Mouse (Mus musculus): ENCODE results near the gene Slc22a7. TPM values are rescaled to one million over a fixed set of nuclear protein-coding genes. Genes with fewer than 3 reads are reported as not detected.

Gene Slc22a7
- total and polyA plus RNA-seq, 2 experiments: 27.9 to 46.8 TPM

GRCm38 (mm10) chr17:46460673-46461072, 22.4 kb upstream of the Slc22a7 start:
- TF ChIP-seq POLR2A (IDR thresholded peaks at IDR 0.05; ENCODE audit: extremely low read depth, insufficient read depth, low read length) (no peak), CTCF (IDR thresholded peaks at IDR 0.05; ENCODE audit: low read depth, low read length) (no peak)
- Histone ChIP-seq H3K4me1 (ENCODE audit: control insufficient read depth, insufficient read depth, low read length) (peaks cover 16% of the 10 kb centered on the region), H3K9ac (ENCODE audit: low read depth, low read length) (peak overlapping the region; percentile 81), H3K79me2 (ENCODE audit: control insufficient read depth, insufficient read depth, low read length) (no peaks in the 10 kb centered on the region), H3K27ac (replicated peaks; ENCODE audit: insufficient read depth, low read depth, low read length) (peak overlapping the region; percentile 36), H3K36me3 (ENCODE audit: control insufficient read depth, insufficient read depth, low read length) (no peaks in the 10 kb centered on the region), H3K4me3 (ENCODE audit: insufficient read depth, low read depth, low read length) (peak overlapping the region; percentile 58), H3K27me3 (ENCODE audit: control insufficient read depth, insufficient read depth, low read length) (no peaks in the 10 kb centered on the region)
- WGBS: 2% methylated on average over 32 of the region's 32 CpGs
- DNase-seq (ENCODE audit: extremely low read depth, low read depth, low spot score): no peak

GRCm38 (mm10) chr17:46458439-46458838, 20.2 kb upstream of the Slc22a7 start:
- DNase-seq (ENCODE audit: extremely low read depth, low read depth, low spot score): no peak
- 59% methylated on average over 3 of the region's 3 CpGs for WGBS
- no peak overlapping the region for H3K4me3 ChIP-seq (ENCODE audit: insufficient read depth, low read depth, low read length)
- H3K9ac ChIP-seq (ENCODE audit: low read depth, low read length): no peak overlapping the region
- H3K36me3 ChIP-seq (ENCODE audit: control insufficient read depth, insufficient read depth, low read length): no peaks in the 10 kb centered on the region
- no peaks in the 10 kb centered on the region for H3K27me3 ChIP-seq (ENCODE audit: control insufficient read depth, insufficient read depth, low read length)
- H3K27ac ChIP-seq (replicated peaks; ENCODE audit: insufficient read depth, low read depth, low read length): no peak overlapping the region
- TF ChIP-seq CTCF (IDR thresholded peaks at IDR 0.05; ENCODE audit: low read depth, low read length): no peak
- no peak for TF ChIP-seq POLR2A (IDR thresholded peaks at IDR 0.05; ENCODE audit: extremely low read depth, insufficient read depth, low read length)
- H3K4me1 ChIP-seq (ENCODE audit: control insufficient read depth, insufficient read depth, low read length): peaks cover 29% of the 10 kb centered on the region
- H3K79me2 ChIP-seq (ENCODE audit: control insufficient read depth, insufficient read depth, low read length): no peaks in the 10 kb centered on the region

- 12% methylated on average over 10 of the region's 10 CpGs for WGBS
- no peak overlapping the region for H3K27ac ChIP-seq (replicated peaks; ENCODE audit: insufficient read depth, low read depth, low read length)
- H3K79me2 ChIP-seq (ENCODE audit: control insufficient read depth, insufficient read depth, low read length): no peaks in the 10 kb centered on the region
- DNase-seq (ENCODE audit: extremely low read depth, low read depth, low spot score): peak; percentile 79
- no peak overlapping the region for H3K9ac ChIP-seq (ENCODE audit: low read depth, low read length)
- no peaks in the 10 kb centered on the region for H3K27me3 ChIP-seq (ENCODE audit: control insufficient read depth, insufficient read depth, low read length)
- TF ChIP-seq POLR2A (IDR thresholded peaks at IDR 0.05; ENCODE audit: extremely low read depth, insufficient read depth, low read length) (no peak), CTCF (IDR thresholded peaks at IDR 0.05; ENCODE audit: low read depth, low read length) (peak; percentile 87)
- H3K4me3 ChIP-seq (ENCODE audit: insufficient read depth, low read depth, low read length): no peak overlapping the region
- H3K36me3 ChIP-seq (ENCODE audit: control insufficient read depth, insufficient read depth, low read length): no peaks in the 10 kb centered on the region
- peaks cover 26% of the 10 kb centered on the region for H3K4me1 ChIP-seq (ENCODE audit: control insufficient read depth, insufficient read depth, low read length)
These were observed 19.5 kb upstream of the Slc22a7 start for GRCm38 (mm10) chr17:46457791-46458190.

DNA sequence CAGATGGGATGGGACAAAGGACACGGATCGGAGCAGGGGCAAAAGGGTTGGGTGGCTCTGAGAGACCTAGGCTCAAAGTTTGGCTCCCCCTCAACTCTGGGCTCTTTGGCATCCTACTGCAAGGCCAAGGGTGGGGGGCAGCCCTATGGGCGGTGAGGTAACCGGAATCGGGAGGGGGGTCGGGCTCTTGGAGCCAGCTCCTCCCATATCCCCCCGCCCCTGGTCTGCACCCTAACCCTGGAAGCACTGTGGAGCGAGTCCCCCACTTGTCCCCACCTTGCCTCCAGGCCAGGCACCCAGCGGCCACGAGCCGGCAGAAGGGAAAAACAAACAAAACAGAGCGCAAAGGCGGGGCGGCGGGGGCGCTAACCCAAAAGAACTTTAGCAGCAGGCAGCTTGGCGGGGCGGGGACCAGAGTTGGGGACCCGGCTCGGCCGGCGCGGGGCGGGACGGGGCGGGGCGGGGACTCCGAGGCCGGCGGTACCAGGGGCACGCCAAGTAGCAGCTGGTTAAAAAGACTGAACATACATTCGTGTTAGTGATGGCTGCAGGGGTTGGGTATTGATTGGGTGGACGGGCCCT, 16.9 kb upstream of the Slc22a7 start:
- peak overlapping the region; percentile 39; the same call in 1 of the 2 replicates for H3K4me3 ChIP-seq (ENCODE audit: insufficient read depth, low read depth, low read length)
- peak overlapping the region; percentile 64 for H3K27ac ChIP-seq (replicated peaks; ENCODE audit: insufficient read depth, low read depth, low read length)
- 1% methylated on average over 33 of the region's 33 CpGs for WGBS
- TF ChIP-seq POLR2A (IDR thresholded peaks at IDR 0.05; ENCODE audit: extremely low read depth, insufficient read depth, low read length) (0 out of 2 replicates have a peak, but pooled peaks have one; percentile 15), CTCF (IDR thresholded peaks at IDR 0.05; ENCODE audit: low read depth, low read length) (no peak)
- peak; percentile 71 for DNase-seq (ENCODE audit: extremely low read depth, low read depth, low spot score)
- H3K27me3 ChIP-seq (ENCODE audit: control insufficient read depth, insufficient read depth, low read length): no peaks in the 10 kb centered on the region
- H3K9ac ChIP-seq (ENCODE audit: low read depth, low read length): peak overlapping the region; percentile 59
- no peaks in the 10 kb centered on the region for H3K36me3 ChIP-seq (ENCODE audit: control insufficient read depth, insufficient read depth, low read length)
- H3K79me2 ChIP-seq (ENCODE audit: control insufficient read depth, insufficient read depth, low read length): no peaks in the 10 kb centered on the region
- H3K4me1 ChIP-seq (ENCODE audit: control insufficient read depth, insufficient read depth, low read length): peaks cover 22% of the 10 kb centered on the region

- H3K27ac ChIP-seq (replicated peaks; ENCODE audit: insufficient read depth, low read depth, low read length): peak overlapping the region; percentile 65
- H3K9ac ChIP-seq (ENCODE audit: low read depth, low read length): peak overlapping the region; percentile 59; the same call in 1 of the 2 replicates
- peaks cover 22% of the 10 kb centered on the region for H3K4me1 ChIP-seq (ENCODE audit: control insufficient read depth, insufficient read depth, low read length)
- WGBS: 10% methylated on average over 9 of the region's 9 CpGs
- H3K79me2 ChIP-seq (ENCODE audit: control insufficient read depth, insufficient read depth, low read length): no peaks in the 10 kb centered on the region
- no peak overlapping the region; the same call in 1 of the 2 replicates for H3K4me3 ChIP-seq (ENCODE audit: insufficient read depth, low read depth, low read length)
- no peaks in the 10 kb centered on the region for H3K27me3 ChIP-seq (ENCODE audit: control insufficient read depth, insufficient read depth, low read length)
- DNase-seq (ENCODE audit: extremely low read depth, low read depth, low spot score): no peak
- no peak for TF ChIP-seq POLR2A (IDR thresholded peaks at IDR 0.05; ENCODE audit: extremely low read depth, insufficient read depth, low read length)
- no peak for TF ChIP-seq CTCF (IDR thresholded peaks at IDR 0.05; ENCODE audit: low read depth, low read length)
- H3K36me3 ChIP-seq (ENCODE audit: control insufficient read depth, insufficient read depth, low read length): no peaks in the 10 kb centered on the region
These were observed 16.3 kb upstream of the Slc22a7 start for GRCm38 (mm10) chr17:46454539-46454938.

DNA sequence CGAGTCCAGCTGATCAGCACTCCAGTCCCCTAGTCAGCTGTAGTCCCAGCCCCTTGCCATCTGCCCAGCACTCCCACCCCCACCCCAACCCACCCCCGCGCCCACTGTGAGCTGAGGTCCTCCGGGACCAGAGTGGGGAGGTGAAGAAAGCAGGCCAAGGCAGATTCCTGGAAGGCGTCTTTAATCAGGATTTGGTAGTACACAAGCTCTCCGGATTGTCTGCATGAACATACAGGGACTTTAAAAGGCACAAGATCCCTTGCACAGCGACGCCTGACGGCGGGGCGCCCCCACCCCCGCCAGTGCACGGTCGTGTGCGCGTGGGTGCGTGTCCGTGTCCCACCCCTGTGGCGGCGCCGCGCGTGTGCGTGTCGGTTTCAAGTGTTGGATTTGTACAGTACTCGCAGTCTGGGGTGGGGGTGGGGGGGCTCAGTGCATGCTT, 15.7 kb upstream of the Slc22a7 start:
- Histone ChIP-seq H3K27ac (replicated peaks; ENCODE audit: insufficient read depth, low read depth, low read length) (peak overlapping the region; percentile 87), H3K79me2 (ENCODE audit: control insufficient read depth, insufficient read depth, low read length) (no peaks in the 10 kb centered on the region), H3K4me3 (ENCODE audit: insufficient read depth, low read depth, low read length) (peak overlapping the region; percentile 8; the same call in 1 of the 2 replicates), H3K27me3 (ENCODE audit: control insufficient read depth, insufficient read depth, low read length) (no peaks in the 10 kb centered on the region), H3K9ac (ENCODE audit: low read depth, low read length) (peak overlapping the region; percentile 58), H3K36me3 (ENCODE audit: control insufficient read depth, insufficient read depth, low read length) (no peaks in the 10 kb centered on the region), H3K4me1 (ENCODE audit: control insufficient read depth, insufficient read depth, low read length) (peaks cover 22% of the 10 kb centered on the region)
- WGBS: 6% methylated on average over 26 of the region's 26 CpGs
- 0 out of 2 replicates have a peak, but pooled peaks have one; percentile 15 for TF ChIP-seq CTCF (IDR thresholded peaks at IDR 0.05; ENCODE audit: low read depth, low read length)
- no peak for TF ChIP-seq POLR2A (IDR thresholded peaks at IDR 0.05; ENCODE audit: extremely low read depth, insufficient read depth, low read length)
- no peak for DNase-seq (ENCODE audit: extremely low read depth, low read depth, low spot score)
